Mouse (Mus musculus): ENCODE measurements around the gene Prkab1. TPM values are rescaled to one million over a fixed set of nuclear protein-coding genes. Genes with fewer than 3 reads are reported as not detected.

Prkab1 gene
- polyA plus RNA-seq, 1 experiment from 2014 or later, result 61.0 TPM

DNA sequence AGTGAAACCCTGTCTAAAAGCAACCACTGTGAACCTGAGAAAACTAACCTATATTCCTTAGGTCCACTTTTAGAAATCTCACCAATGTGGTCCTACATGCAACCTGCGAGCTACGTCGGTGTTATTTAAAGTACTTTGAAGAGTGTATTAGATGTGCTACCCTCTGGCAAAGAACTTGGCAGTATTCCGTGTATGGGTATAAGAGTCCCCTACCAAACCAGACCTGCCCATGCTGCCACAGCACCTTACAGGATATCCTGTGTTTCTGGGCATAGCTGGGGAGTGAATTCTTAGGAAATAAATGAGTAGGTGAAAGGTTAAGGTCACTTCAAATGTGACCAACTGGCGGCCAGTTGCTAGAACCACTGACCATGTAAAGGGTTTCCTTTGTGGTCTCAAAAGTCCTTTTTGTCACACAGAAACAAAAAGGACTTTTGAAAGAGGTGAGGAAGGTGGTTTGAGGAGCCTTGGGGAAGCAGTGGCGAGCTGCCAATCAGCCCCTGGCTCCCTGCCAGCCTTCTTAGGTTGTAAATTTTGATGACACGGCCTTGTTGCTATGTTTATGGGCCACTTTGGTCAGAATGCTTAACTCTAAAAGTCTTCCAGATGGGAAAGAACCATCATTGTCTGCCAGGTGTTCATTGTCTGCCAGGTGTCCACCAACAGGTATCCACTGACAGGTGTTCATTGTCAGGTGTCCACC lies 41.5 kb downstream of the Prkab1 start:
- no peaks in the 10 kb centered on the region for H3K4me1 ChIP-seq (replicated peaks; ENCODE audit: control insufficient read depth, insufficient read depth, low read length)
- H3K27me3 ChIP-seq (ENCODE audit: control insufficient read depth, insufficient read depth, low read length), result no peaks in the 10 kb centered on the region
- DNase-seq (ENCODE audit: low spot score) (no peak), ATAC-seq (replicated peaks; ENCODE audit: low FRiP score) (no peak)
- 91% methylated on average over 7 of the region's 7 CpGs for WGBS
- peaks cover 6% of the 10 kb centered on the region; the same call in 1 of the 2 replicates for H3K36me3 ChIP-seq (ENCODE audit: control insufficient read depth, insufficient read depth, low read length)
- H3K9ac ChIP-seq (ENCODE audit: low read length), result no peak overlapping the region
- H3K4me2 ChIP-seq (ENCODE audit: low read depth, low read length, severe bottlenecking), result no peak overlapping the region
- H3K4me3 ChIP-seq (ENCODE audit: low read depth, low read length), result no peak overlapping the region
- H3K9me3 ChIP-seq (ENCODE audit: control insufficient read depth, low read length), result no peaks in the 10 kb centered on the region
- H3K27ac ChIP-seq (ENCODE audit: low read depth, low read length), result no peak overlapping the region

DNA sequence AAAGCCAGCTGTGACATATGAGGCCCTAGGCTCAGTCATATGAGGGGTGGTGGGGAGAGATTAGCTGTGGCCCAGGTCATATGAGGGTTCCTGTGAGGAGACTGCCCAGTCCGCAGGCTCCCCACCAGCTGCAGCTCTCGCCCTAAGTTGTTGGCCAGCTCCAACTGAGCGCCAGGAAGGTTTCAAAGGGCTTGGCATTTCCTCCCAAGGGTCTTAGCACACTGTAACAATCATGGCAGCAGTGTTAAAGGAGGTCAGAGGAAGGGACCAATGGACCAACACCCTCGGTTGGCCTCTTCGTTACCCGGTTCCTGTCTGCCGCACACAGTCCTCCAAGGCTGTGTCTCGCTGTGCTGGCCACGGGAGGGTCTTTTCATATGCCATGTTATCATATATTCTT lies 43.8 kb downstream of the Prkab1 start:
- 91% methylated on average over 9 of the region's 9 CpGs for WGBS
- H3K4me2 ChIP-seq (ENCODE audit: low read depth, low read length, severe bottlenecking), result no peak overlapping the region
- H3K4me1 ChIP-seq (replicated peaks; ENCODE audit: control insufficient read depth, insufficient read depth, low read length), result no peaks in the 10 kb centered on the region

DNA sequence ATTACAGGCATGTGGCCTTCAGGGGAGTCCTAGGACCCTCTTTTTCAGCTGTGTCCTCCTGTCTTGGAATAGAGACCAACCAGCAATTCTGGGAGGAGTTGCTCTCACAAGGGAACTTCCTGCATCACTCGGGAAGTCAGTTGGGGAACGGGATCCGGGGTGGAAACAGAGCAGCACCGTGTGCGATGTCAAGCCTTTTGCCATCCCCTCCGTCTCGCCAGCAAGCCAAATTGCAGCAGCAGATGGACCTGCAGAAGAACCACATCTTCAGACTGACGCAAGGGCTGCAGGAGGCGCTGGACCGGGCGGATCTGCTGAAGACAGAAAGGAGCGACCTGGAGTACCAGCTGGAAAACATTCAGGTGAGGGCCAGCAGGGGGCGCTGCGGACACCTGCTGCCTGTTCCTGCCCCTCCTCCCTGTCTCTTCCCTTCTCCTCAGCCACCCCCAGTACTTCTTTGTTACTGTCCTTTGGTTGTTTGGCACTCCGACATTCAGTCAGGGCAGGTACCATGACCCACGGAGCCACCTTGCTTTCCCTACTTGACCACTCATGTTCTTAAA lies 45.1 kb downstream of the Prkab1 start:
- peaks cover 6% of the 10 kb centered on the region; the same call in 1 of the 2 replicates for H3K36me3 ChIP-seq (ENCODE audit: control insufficient read depth, insufficient read depth, low read length)
- H3K4me1 ChIP-seq (replicated peaks; ENCODE audit: control insufficient read depth, insufficient read depth, low read length), result no peaks in the 10 kb centered on the region
- H3K4me2 ChIP-seq (ENCODE audit: low read depth, low read length, severe bottlenecking), result no peak overlapping the region
- H3K9ac ChIP-seq (ENCODE audit: low read length), result no peak overlapping the region
- no peak overlapping the region for H3K27ac ChIP-seq (ENCODE audit: low read depth, low read length)
- ATAC-seq (replicated peaks; ENCODE audit: low FRiP score) (no peak), DNase-seq (ENCODE audit: low spot score) (peak; percentile 64)
- 58% methylated on average over 16 of the region's 16 CpGs for WGBS
- H3K27me3 ChIP-seq (ENCODE audit: control insufficient read depth, insufficient read depth, low read length), result no peaks in the 10 kb centered on the region
- H3K4me3 ChIP-seq (ENCODE audit: low read depth, low read length), result no peak overlapping the region
- H3K9me3 ChIP-seq (ENCODE audit: control insufficient read depth, low read length), result no peaks in the 10 kb centered on the region

More for the DNA sequence above, 43.8 kb downstream of the Prkab1 start:
- no peaks in the 10 kb centered on the region for H3K9me3 ChIP-seq (ENCODE audit: control insufficient read depth, low read length)
- H3K27ac ChIP-seq (ENCODE audit: low read depth, low read length), result no peak overlapping the region
- ATAC-seq (replicated peaks; ENCODE audit: low FRiP score), result no peak
- DNase-seq (ENCODE audit: low spot score), result no peak
- no peak overlapping the region for H3K9ac ChIP-seq (ENCODE audit: low read length)
- H3K27me3 ChIP-seq (ENCODE audit: control insufficient read depth, insufficient read depth, low read length), result no peaks in the 10 kb centered on the region
- H3K4me3 ChIP-seq (ENCODE audit: low read depth, low read length), result no peak overlapping the region
- peaks cover 6% of the 10 kb centered on the region; the same call in 1 of the 2 replicates for H3K36me3 ChIP-seq (ENCODE audit: control insufficient read depth, insufficient read depth, low read length)

DNA sequence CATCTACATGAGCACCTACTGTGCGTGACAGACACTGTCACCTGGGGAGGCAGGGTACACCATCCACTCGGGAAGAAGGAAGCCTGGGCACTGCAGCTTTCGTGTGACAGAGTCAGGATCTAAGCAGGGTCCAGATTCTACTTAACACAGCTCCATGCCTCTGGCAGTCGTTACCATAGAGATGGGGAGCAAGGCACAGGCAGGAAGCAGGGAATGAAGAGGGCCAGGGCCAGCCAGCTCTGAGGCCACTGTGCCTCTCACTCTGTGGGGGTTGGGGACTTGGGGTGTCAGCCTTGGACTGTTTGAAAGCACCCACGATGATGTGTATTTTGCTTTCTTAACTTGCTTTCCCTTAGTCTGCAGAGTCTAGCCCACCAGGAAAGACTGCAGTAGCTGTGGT lies 46.1 kb downstream of the Prkab1 start:
- no peak overlapping the region for H3K9ac ChIP-seq (ENCODE audit: low read length)
- H3K4me1 ChIP-seq (replicated peaks; ENCODE audit: control insufficient read depth, insufficient read depth, low read length), result no peaks in the 10 kb centered on the region
- peaks cover 12% of the 10 kb centered on the region; the same call in 1 of the 2 replicates for H3K36me3 ChIP-seq (ENCODE audit: control insufficient read depth, insufficient read depth, low read length)
- DNase-seq (ENCODE audit: low spot score), result no peak
- H3K4me2 ChIP-seq (ENCODE audit: low read depth, low read length, severe bottlenecking), result no peak overlapping the region
- H3K27ac ChIP-seq (ENCODE audit: low read depth, low read length), result no peak overlapping the region
- 79% methylated on average over 5 of the region's 5 CpGs for WGBS
- H3K4me3 ChIP-seq (ENCODE audit: low read depth, low read length), result no peak overlapping the region
- no peak for ATAC-seq (replicated peaks; ENCODE audit: low FRiP score)
- no peaks in the 10 kb centered on the region for H3K9me3 ChIP-seq (ENCODE audit: control insufficient read depth, low read length)
- no peaks in the 10 kb centered on the region for H3K27me3 ChIP-seq (ENCODE audit: control insufficient read depth, insufficient read depth, low read length)

DNA sequence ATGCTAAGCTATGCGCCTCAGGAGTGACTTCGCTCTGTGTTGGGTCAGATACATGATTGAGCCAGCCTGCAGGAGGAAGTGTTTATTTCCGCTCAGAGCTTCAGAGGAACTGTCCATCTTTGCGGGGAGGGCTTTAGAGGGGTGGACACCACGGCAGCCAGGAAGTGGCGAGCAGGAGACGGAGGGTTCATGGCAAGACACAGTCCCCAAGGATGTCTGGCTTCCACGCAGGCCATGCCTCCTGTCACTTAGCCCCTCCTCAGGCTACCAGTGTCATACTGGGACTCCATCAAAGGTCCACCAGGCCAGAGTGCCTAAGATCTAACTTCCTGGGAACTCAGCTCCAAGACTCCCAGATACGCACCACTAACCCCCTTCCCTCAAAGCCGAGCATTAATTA lies 46.6 kb downstream of the Prkab1 start:
- Histone ChIP-seq H3K9ac (ENCODE audit: low read length) (no peak overlapping the region), H3K36me3 (ENCODE audit: control insufficient read depth, insufficient read depth, low read length) (peaks cover 12% of the 10 kb centered on the region; the same call in 1 of the 2 replicates), H3K27ac (ENCODE audit: low read depth, low read length) (no peak overlapping the region), H3K4me2 (ENCODE audit: low read depth, low read length, severe bottlenecking) (no peak overlapping the region), H3K4me3 (ENCODE audit: low read depth, low read length) (no peak overlapping the region), H3K9me3 (ENCODE audit: control insufficient read depth, low read length) (no peaks in the 10 kb centered on the region), H3K27me3 (ENCODE audit: control insufficient read depth, insufficient read depth, low read length) (no peaks in the 10 kb centered on the region), H3K4me1 (replicated peaks; ENCODE audit: control insufficient read depth, insufficient read depth, low read length) (no peaks in the 10 kb centered on the region)
- ATAC-seq (replicated peaks; ENCODE audit: low FRiP score) (no peak), DNase-seq (ENCODE audit: low spot score) (no peak)
- WGBS, result 88% methylated on average over 10 of the region's 10 CpGs

DNA sequence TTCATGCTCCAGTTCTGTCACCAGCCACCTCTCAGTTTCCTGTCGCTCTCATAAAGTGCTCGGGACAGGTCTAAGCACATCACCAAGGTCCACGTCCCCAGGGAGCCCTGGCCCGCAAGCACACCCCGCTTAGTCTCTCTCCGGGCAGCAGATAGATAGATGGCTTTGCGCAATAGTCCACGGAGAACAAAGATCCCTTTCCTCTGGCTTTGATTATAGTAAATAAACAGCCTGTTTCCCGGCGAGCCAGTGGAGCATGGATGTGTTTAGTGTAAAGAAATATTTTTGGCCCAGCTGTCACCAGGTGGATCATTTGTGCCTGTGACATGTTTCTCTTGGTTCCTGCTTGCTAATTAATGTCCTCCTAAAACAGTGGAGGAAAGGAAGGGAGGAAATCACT lies 47.0 kb downstream of the Prkab1 start:
- Histone ChIP-seq H3K4me3 (ENCODE audit: low read depth, low read length) (no peak overlapping the region), H3K9ac (ENCODE audit: low read length) (no peak overlapping the region), H3K27me3 (ENCODE audit: control insufficient read depth, insufficient read depth, low read length) (no peaks in the 10 kb centered on the region), H3K4me1 (replicated peaks; ENCODE audit: control insufficient read depth, insufficient read depth, low read length) (no peaks in the 10 kb centered on the region), H3K36me3 (ENCODE audit: control insufficient read depth, insufficient read depth, low read length) (peaks cover 12% of the 10 kb centered on the region; the same call in 1 of the 2 replicates), H3K4me2 (ENCODE audit: low read depth, low read length, severe bottlenecking) (no peak overlapping the region), H3K9me3 (ENCODE audit: control insufficient read depth, low read length) (no peaks in the 10 kb centered on the region), H3K27ac (ENCODE audit: low read depth, low read length) (no peak overlapping the region)
- no peak for ATAC-seq (replicated peaks; ENCODE audit: low FRiP score)
- no peak for DNase-seq (ENCODE audit: low spot score)
- WGBS, result 82% methylated on average over 10 of the region's 10 CpGs

DNA sequence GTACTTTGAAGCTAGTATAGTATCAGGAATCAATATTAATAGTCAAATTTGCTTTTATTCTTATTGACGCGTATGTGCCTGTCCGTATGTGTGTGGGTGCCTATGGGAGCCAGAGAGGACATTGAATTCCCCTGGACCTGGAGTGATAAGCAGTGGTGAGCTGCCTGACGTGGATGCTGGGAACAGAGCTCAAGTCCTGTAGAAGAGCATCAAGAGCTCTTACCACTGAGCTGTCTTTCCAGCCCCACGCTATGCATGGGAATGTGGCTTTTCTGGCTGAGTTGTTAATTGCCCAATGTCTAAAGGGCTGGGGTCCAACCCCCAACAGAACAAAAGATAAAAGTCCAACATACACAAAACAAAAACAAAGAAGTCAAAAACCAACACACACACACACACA lies 47.9 kb downstream of the Prkab1 start:
- H3K4me1 ChIP-seq (replicated peaks; ENCODE audit: control insufficient read depth, insufficient read depth, low read length), result no peaks in the 10 kb centered on the region
- peaks cover 7% of the 10 kb centered on the region; the same call in 1 of the 2 replicates for H3K36me3 ChIP-seq (ENCODE audit: control insufficient read depth, insufficient read depth, low read length)
- ATAC-seq (replicated peaks; ENCODE audit: low FRiP score) (no peak), DNase-seq (ENCODE audit: low spot score) (no peak)
- no peaks in the 10 kb centered on the region for H3K27me3 ChIP-seq (ENCODE audit: control insufficient read depth, insufficient read depth, low read length)
- H3K4me2 ChIP-seq (ENCODE audit: low read depth, low read length, severe bottlenecking), result no peak overlapping the region
- no peak overlapping the region for H3K4me3 ChIP-seq (ENCODE audit: low read depth, low read length)
- H3K9ac ChIP-seq (ENCODE audit: low read length), result no peak overlapping the region
- no peak overlapping the region for H3K27ac ChIP-seq (ENCODE audit: low read depth, low read length)
- 90% methylated on average over 5 of the region's 5 CpGs for WGBS
- no peaks in the 10 kb centered on the region for H3K9me3 ChIP-seq (ENCODE audit: control insufficient read depth, low read length)

DNA sequence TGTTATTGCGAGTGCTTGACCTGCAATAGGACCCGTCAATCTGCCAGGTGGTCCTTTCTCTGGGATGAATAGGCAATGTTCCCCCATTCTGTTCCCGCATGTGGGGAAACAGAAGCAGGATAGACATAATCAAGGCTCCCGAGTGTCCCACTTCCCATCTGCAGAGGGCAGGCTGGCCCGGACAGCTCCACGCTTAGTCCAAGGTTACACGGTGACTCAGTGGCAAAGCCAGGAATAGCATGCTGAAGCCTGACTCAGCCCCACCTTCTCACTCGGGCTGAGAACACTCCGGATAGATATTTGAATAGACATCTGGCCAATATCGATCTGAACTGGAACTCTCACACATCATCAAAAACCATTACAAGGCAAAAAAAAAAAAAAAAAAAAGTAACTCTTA lies 48.6 kb downstream of the Prkab1 start:
- no peak overlapping the region for H3K4me3 ChIP-seq (ENCODE audit: low read depth, low read length)
- no peak overlapping the region for H3K4me2 ChIP-seq (ENCODE audit: low read depth, low read length, severe bottlenecking)
- no peaks in the 10 kb centered on the region for H3K9me3 ChIP-seq (ENCODE audit: control insufficient read depth, low read length)
- H3K27ac ChIP-seq (ENCODE audit: low read depth, low read length), result no peak overlapping the region
- no peak overlapping the region for H3K9ac ChIP-seq (ENCODE audit: low read length)
- H3K36me3 ChIP-seq (ENCODE audit: control insufficient read depth, insufficient read depth, low read length), result peaks cover 6% of the 10 kb centered on the region; the same call in 1 of the 2 replicates
- no peak for ATAC-seq (replicated peaks; ENCODE audit: low FRiP score)
- no peaks in the 10 kb centered on the region for H3K4me1 ChIP-seq (replicated peaks; ENCODE audit: control insufficient read depth, insufficient read depth, low read length)
- DNase-seq (ENCODE audit: low spot score), result no peak
- H3K27me3 ChIP-seq (ENCODE audit: control insufficient read depth, insufficient read depth, low read length), result no peaks in the 10 kb centered on the region
- WGBS, result 87% methylated on average over 10 of the region's 10 CpGs

DNA sequence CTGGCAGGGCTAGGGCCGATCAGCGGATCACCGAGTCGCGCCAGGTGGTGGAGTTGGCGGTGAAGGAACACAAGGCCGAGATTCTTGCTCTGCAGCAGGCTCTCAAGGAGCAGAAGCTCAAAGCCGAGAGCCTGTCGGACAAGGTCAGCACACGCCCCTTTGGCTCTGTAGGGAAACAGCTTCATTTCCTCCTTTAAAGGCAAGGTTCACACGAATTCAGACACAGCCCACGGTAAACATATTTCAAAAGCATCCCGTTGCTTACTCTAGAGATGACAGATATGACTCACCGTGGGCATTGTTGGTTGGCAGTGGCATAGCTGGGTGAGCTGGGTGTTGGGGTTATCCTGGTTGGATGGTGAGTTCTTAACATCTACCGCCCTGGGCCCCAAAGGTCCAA lies 53.1 kb downstream of the Prkab1 start:
- H3K9me3 ChIP-seq (ENCODE audit: control insufficient read depth, low read length), result no peaks in the 10 kb centered on the region
- ATAC-seq (replicated peaks; ENCODE audit: low FRiP score), result no peak
- no peaks in the 10 kb centered on the region for H3K27me3 ChIP-seq (ENCODE audit: control insufficient read depth, insufficient read depth, low read length)
- no peak overlapping the region for H3K4me2 ChIP-seq (ENCODE audit: low read depth, low read length, severe bottlenecking)
- WGBS, result 96% methylated on average over 15 of the region's 15 CpGs
- DNase-seq (ENCODE audit: low spot score), result no peak
- no peak overlapping the region for H3K9ac ChIP-seq (ENCODE audit: low read length)
- peaks cover 6% of the 10 kb centered on the region; the same call in 1 of the 2 replicates for H3K36me3 ChIP-seq (ENCODE audit: control insufficient read depth, insufficient read depth, low read length)
- H3K27ac ChIP-seq (ENCODE audit: low read depth, low read length), result no peak overlapping the region
- H3K4me1 ChIP-seq (replicated peaks; ENCODE audit: control insufficient read depth, insufficient read depth, low read length), result no peaks in the 10 kb centered on the region
- no peak overlapping the region for H3K4me3 ChIP-seq (ENCODE audit: low read depth, low read length)

All from forebrain, embryonic 11.5 days (tissue).